30 mouse cellular contexts compared by ENCODE assay signal in genomic region chr16:36987399-36987798, GRCm38 (mm10). TPM values are rescaled to one million over a fixed set of nuclear protein-coding genes. Genes with fewer than 3 reads are reported as not detected.
DNase-seq lines count a peak whose midpoint lies in the region; ATAC-seq and TF ChIP-seq lines count a peak whose summit lies in the region.
"Had no signal": no experiment of that assay in that cellular context is flagged by ENCODE, and none has a peak within 500 bp of the region (broad histone marks: within the 10 kb centered on the region; RNA-seq: fewer than 3 reads in every experiment).

No protein-coding gene starts in this region.

- peak overlapping the region; percentile 65; the same call in 1 of the 2 replicates for H3K4me2 ChIP-seq in heart, embryonic 16.5 days (ENCODE audit: low read depth, low read length)
- no peak overlapping the region for H3K4me2 ChIP-seq in limb, embryonic 14.5 days (replicated peaks; ENCODE audit: low read depth, low read length, severe bottlenecking)
- H3K4me2 ChIP-seq: embryonic facial prominence, embryonic 13.5 days; limb, embryonic 15.5 days; liver, embryonic 15.5 days; lung, embryonic 14.5 days; midbrain, embryonic 15.5 days had no signal

- intact Hi-C loops in heart, adult 2 months (cut with DNase I): no loop called here
- intact Hi-C loops in heart, postnatal 10 days (cut with DNase I): loop anchor here (5.0 kb wide), 1 partner anchor 40 kb away; no protein-coding TSS in a partner anchor

- H3K9ac ChIP-seq in heart, adult 2 months (ENCODE audit: low read depth, low read length): peak overlapping the region; percentile 6; the same call in 1 of the 2 replicates
- H3K9ac ChIP-seq in heart, embryonic 16.5 days (ENCODE audit: low read length): 0 out of 2 replicates have a peak overlapping the region, but pooled peaks have one; percentile 9
- no peak overlapping the region for H3K9ac ChIP-seq in limb, embryonic 14.5 days (ENCODE audit: low read depth, low read length, severe bottlenecking)
- H3K9ac ChIP-seq: embryonic facial prominence, embryonic 13.5 days; limb, embryonic 15.5 days; liver, embryonic 15.5 days; lung, embryonic 14.5 days; midbrain, embryonic 15.5 days had no signal

- H3K79me2 ChIP-seq in heart, adult 2 months (replicated peaks; ENCODE audit: control insufficient read depth, insufficient read depth, low read length): no peaks in the 10 kb centered on the region

- DNase-seq in heart, adult 2 months: no peak
- DNase-seq in heart, postnatal 10 days: no peak
- DNase-seq in heart, adult 18-20 months: no peak
- no peak for DNase-seq in limb, embryonic 14.5 days (ENCODE audit: low spot score)
- DNase-seq in limb, embryonic 10.5 days (ENCODE audit: low spot score): no peak
- DNase-seq: adrenal gland, postnatal 14 days; cerebellum, adult 11-12 months; cerebellum, adult 9-11 months; embryo, embryonic 11 days; gastrocnemius, postnatal 10 days; lung, embryonic 14.5 days; lung, postnatal 14 days; right cerebral cortex, postnatal 25 days; spleen, adult 18-20 months; thymus, postnatal 14 days had no signal

- peak overlapping the region; percentile 53 for H3K4me3 ChIP-seq in heart, adult 2 months
- no peak overlapping the region for H3K4me3 ChIP-seq in heart, embryonic 16.5 days (ENCODE audit: low read length)
- H3K4me3 ChIP-seq in limb, embryonic 14.5 days (replicated peaks; ENCODE audit: low read length): no peak overlapping the region
- H3K4me3 ChIP-seq in limb, embryonic 10.5 days: no peak overlapping the region
- H3K4me3 ChIP-seq: embryonic facial prominence, embryonic 13.5 days; erythroblast, embryonic 14.5 days; layer of hippocampus, adult 2 months; limb, embryonic 15.5 days; liver, embryonic 15.5 days; midbrain, embryonic 10.5 days; midbrain, embryonic 15.5 days had no signal

- H3K27ac ChIP-seq in heart, adult 2 months: peak overlapping the region; percentile 93
- H3K27ac ChIP-seq in heart, embryonic 16.5 days (ENCODE audit: low read length): peak overlapping the region; percentile 16; the same call in 1 of the 2 replicates
- no peak overlapping the region for H3K27ac ChIP-seq in limb, embryonic 14.5 days (replicated peaks; ENCODE audit: low read depth, low read length)
- H3K27ac ChIP-seq in limb, embryonic 10.5 days: no peak overlapping the region
- H3K27ac ChIP-seq: embryonic facial prominence, embryonic 13.5 days; layer of hippocampus, adult 2 months; limb, embryonic 15.5 days; liver, embryonic 15.5 days; midbrain, embryonic 10.5 days; midbrain, embryonic 15.5 days had no signal

- no peaks in the 10 kb centered on the region for H3K9me3 ChIP-seq in heart, embryonic 16.5 days (replicated peaks; ENCODE audit: control insufficient read depth, low read length)
- H3K9me3 ChIP-seq in limb, embryonic 14.5 days (ENCODE audit: control insufficient read depth, low read length): no peaks in the 10 kb centered on the region
- no peaks in the 10 kb centered on the region for H3K9me3 ChIP-seq in limb, embryonic 10.5 days (replicated peaks)
- H3K9me3 ChIP-seq: embryonic facial prominence, embryonic 13.5 days; limb, embryonic 15.5 days; liver, embryonic 15.5 days; midbrain, embryonic 10.5 days; midbrain, embryonic 15.5 days had no signal

- H3K27me3 ChIP-seq in heart, adult 2 months (ENCODE audit: control insufficient read depth, insufficient read depth, low read length): no peaks in the 10 kb centered on the region
- no peaks in the 10 kb centered on the region for H3K27me3 ChIP-seq in heart, embryonic 16.5 days (ENCODE audit: control insufficient read depth, insufficient read depth, low read length)
- H3K27me3 ChIP-seq in limb, embryonic 14.5 days (ENCODE audit: control insufficient read depth, insufficient read depth, low read length): no peaks in the 10 kb centered on the region
- no peaks in the 10 kb centered on the region for H3K27me3 ChIP-seq in limb, embryonic 10.5 days (ENCODE audit: low read depth, poor library complexity, severe bottlenecking)
- H3K27me3 ChIP-seq: embryonic facial prominence, embryonic 13.5 days; limb, embryonic 15.5 days; liver, embryonic 15.5 days; midbrain, embryonic 15.5 days had no signal

- no peak for TF ChIP-seq EP300 in heart, adult 2 months (IDR thresholded peaks at IDR 0.05; ENCODE audit: insufficient read depth, low read depth, low read length)

- no peak for TF ChIP-seq POLR2A in heart, adult 2 months (IDR thresholded peaks at IDR 0.05; ENCODE audit: insufficient read depth, low read depth, low read length)
- no peak for TF ChIP-seq POLR2A in limb, embryonic 14.5 days (IDR thresholded peaks at IDR 0.05; ENCODE audit: borderline replicate concordance, extremely low read depth, insufficient read depth, insufficient read length)

- peaks cover 10% of the 10 kb centered on the region; the same call in 1 of the 2 replicates for H3K36me3 ChIP-seq in heart, adult 2 months (ENCODE audit: control insufficient read depth, insufficient read depth, low read length)
- H3K36me3 ChIP-seq in heart, embryonic 16.5 days (ENCODE audit: control insufficient read depth, insufficient read depth): no peaks in the 10 kb centered on the region
- no peaks in the 10 kb centered on the region for H3K36me3 ChIP-seq in limb, embryonic 14.5 days (ENCODE audit: control insufficient read depth, insufficient read depth, low read length)
- H3K36me3 ChIP-seq in limb, embryonic 10.5 days: no peaks in the 10 kb centered on the region
- H3K36me3 ChIP-seq: embryonic facial prominence, embryonic 13.5 days; limb, embryonic 15.5 days; liver, embryonic 15.5 days; midbrain, embryonic 10.5 days; midbrain, embryonic 15.5 days had no signal

- ATAC-seq in heart, embryonic 16.5 days (replicated peaks; ENCODE audit: extremely low read depth, insufficient read depth, low FRiP score): no peak
- ATAC-seq in limb, embryonic 14.5 days (ENCODE audit: low FRiP score, low read depth): peak; percentile 46; the same call in 1 of the 2 replicates
- no peak for ATAC-seq in megakaryocyte, adult 5-6 weeks (ENCODE audit: poor library complexity, severe bottlenecking)
- ATAC-seq: CD4-positive, CD25-positive, alpha-beta regulatory T cell, adult 4 months; forebrain, embryonic 16.5 days; hindbrain, embryonic 16.5 days; midbrain, embryonic 15.5 days had no signal

- TF ChIP-seq CTCF in heart, adult 2 months (IDR thresholded peaks at IDR 0.05): no peak

- WGBS in heart, adult 2 months: 47% methylated on average over 2 of the region's 2 CpGs
- WGBS in heart, embryonic 16.5 days: 72% methylated on average over 2 of the region's 2 CpGs
- 65% methylated on average over 2 of the region's 2 CpGs for WGBS in limb, embryonic 14.5 days
- WGBS in limb, embryonic 10.5 days: 83% methylated on average over 2 of the region's 2 CpGs

- peaks cover 2% of the 10 kb centered on the region; the same call in 1 of the 2 replicates for H3K4me1 ChIP-seq in heart, adult 2 months (ENCODE audit: control insufficient read depth, insufficient read depth, low read length)
- H3K4me1 ChIP-seq in heart, embryonic 16.5 days (ENCODE audit: control insufficient read depth, insufficient read depth, low read length): peaks cover 21% of the 10 kb centered on the region
- H3K4me1 ChIP-seq in limb, embryonic 14.5 days (ENCODE audit: control insufficient read depth, insufficient read depth, low read length): 0 out of 2 replicates have a peak, but pooled peaks cover 3% of the 10 kb centered on the region
- H3K4me1 ChIP-seq in limb, embryonic 10.5 days: peaks cover 19% of the 10 kb centered on the region
- H3K4me1 ChIP-seq: limb, embryonic 15.5 days; liver, embryonic 15.5 days; midbrain, embryonic 15.5 days had no signal

RNA-seq across cellular contexts. Expression of gene Fbxo40, which starts 2.9 kb away (rescaled TPM):
- total RNA-seq in heart, adult 2 months (2021): 100 to 1,000 TPM; 191 to 211 TPM
- polyA plus RNA-seq in heart, adult 2 months (2012; rRNA removed): 66.5 and 115 TPM in 2 replicates
- 100 to 1,000 TPM; 129 to 131 TPM for total RNA-seq in heart, postnatal 10 days (2021)
- 14.9 and 15.5 TPM in 2 replicates for polyA plus RNA-seq in heart, embryonic 16.5 days (2015; fragmentation: Nextera tagmentation; extraction: Ambion mirVana)
- total RNA-seq in heart, adult 18-20 months (2021): 100 to 1,000 TPM; 187 to 205 TPM
- polyA plus RNA-seq in limb, embryonic 14.5 days (2012; rRNA removed): 0.26 and 0.32 TPM in 2 replicates
- 0.43 and 0.44 TPM in 2 replicates for polyA plus RNA-seq in limb, embryonic 14.5 days (2014; fragmentation: Nextera tagmentation; extraction: Ambion mirVana)
- polyA plus RNA-seq in limb, embryonic 10.5 days (2016; fragmentation: Nextera tagmentation; extraction: Ambion mirVana): 0.28 and 0.78 TPM in 2 replicates
- total RNA-seq in megakaryocyte, adult 5-6 weeks (2015): not detected in 2 replicates
- 0.04 and 0.33 TPM in 2 replicates for total RNA-seq in megakaryocyte, adult 5-6 weeks (2017)
- total RNA-seq: layer of hippocampus, adult 2 months; layer of hippocampus, postnatal 25 days had no signal
- polyA plus RNA-seq: embryonic facial prominence, embryonic 13.5 days; erythroblast, embryonic 14.5 days; hindbrain, embryonic 11.5 days; intestine, embryonic 14.5 days; lung, embryonic 14.5 days; midbrain, embryonic 15.5 days had no signal

RNA-seq across cellular contexts. Expression of gene Polq, which starts 24.2 kb away (rescaled TPM):
- 1 to 10 TPM; 4.7 to 4.9 TPM for total RNA-seq in heart, adult 2 months (2021)
- polyA plus RNA-seq in heart, adult 2 months (2012; rRNA removed): 1.2 and 1.5 TPM in 2 replicates
- 1 to 10 TPM; 1.8 to 2.2 TPM for total RNA-seq in heart, postnatal 10 days (2021)
- 4.2 and 6.3 TPM in 2 replicates for polyA plus RNA-seq in heart, embryonic 16.5 days (2015; fragmentation: Nextera tagmentation; extraction: Ambion mirVana)
- 1 to 10 TPM; 4.4 to 5.8 TPM for total RNA-seq in heart, adult 18-20 months (2021)
- polyA plus RNA-seq in limb, embryonic 14.5 days (2012; rRNA removed): 5.5 and 6.5 TPM in 2 replicates
- polyA plus RNA-seq in limb, embryonic 14.5 days (2014; fragmentation: Nextera tagmentation; extraction: Ambion mirVana): 5.5 and 6.1 TPM in 2 replicates
- polyA plus RNA-seq in limb, embryonic 10.5 days (2016; fragmentation: Nextera tagmentation; extraction: Ambion mirVana): 16.0 and 16.5 TPM in 2 replicates
- total RNA-seq in megakaryocyte, adult 5-6 weeks (2015): 9.3 and 16.0 TPM in 2 replicates
- 13.4 and 13.9 TPM in 2 replicates for total RNA-seq in megakaryocyte, adult 5-6 weeks (2017)

RNA-seq across cellular contexts. Expression of gene Hcls1, which starts 52.6 kb away (rescaled TPM):
- 1 to 10 TPM; 7.3 to 9.1 TPM for total RNA-seq in heart, adult 2 months (2021)
- polyA plus RNA-seq in heart, adult 2 months (2012; rRNA removed): 7.2 and 9.3 TPM in 2 replicates
- total RNA-seq in heart, postnatal 10 days (2021): 10 to 100 TPM in 1 of 2 experiments, 1 to 10 TPM in 1; 9.9 to 10.2 TPM
- polyA plus RNA-seq in heart, embryonic 16.5 days (2015; fragmentation: Nextera tagmentation; extraction: Ambion mirVana): 9.4 and 19.2 TPM in 2 replicates
- total RNA-seq in heart, adult 18-20 months (2021): 10 to 100 TPM in 1 of 2 experiments, 1 to 10 TPM in 1; 10.0 to 12.4 TPM
- polyA plus RNA-seq in limb, embryonic 14.5 days (2012; rRNA removed): 5.3 and 7.7 TPM in 2 replicates
- polyA plus RNA-seq in limb, embryonic 14.5 days (2014; fragmentation: Nextera tagmentation; extraction: Ambion mirVana): 2.3 and 3.3 TPM in 2 replicates
- 2.0 and 2.3 TPM in 2 replicates for polyA plus RNA-seq in limb, embryonic 10.5 days (2016; fragmentation: Nextera tagmentation; extraction: Ambion mirVana)
- total RNA-seq in megakaryocyte, adult 5-6 weeks (2015): 53.0 and 69.8 TPM in 2 replicates
- 404 and 424 TPM in 2 replicates for total RNA-seq in megakaryocyte, adult 5-6 weeks (2017)

Comparison
In these comparisons a context has a peak if more than half of its experiments do, and no peak if none do; other contexts are left out.
1. H3K27ac ChIP-seq: peak in heart, adult 2 months (single experiment) and heart, embryonic 16.5 days (single experiment); none in limb, embryonic 14.5 days (single experiment) and limb, embryonic 10.5 days (single experiment).
2. RNA of gene Fbxo40, which starts 2.9 kb away (total RNA-seq): 191 to 211 TPM in heart, adult 2 months, 187 to 205 TPM in heart, adult 18-20 months and 129 to 131 TPM in heart, postnatal 10 days; 0.04 to 0.33 TPM in megakaryocyte, adult 5-6 weeks; every median in the first group is over 10 times any median in the second.
3. RNA of gene Hcls1, which starts 52.6 kb away (total RNA-seq): 53.0 to 424 TPM in megakaryocyte, adult 5-6 weeks; 10.0 to 12.4 TPM in heart, adult 18-20 months, 9.9 to 10.2 TPM in heart, postnatal 10 days and 7.3 to 9.1 TPM in heart, adult 2 months; every median in the first group is over 4 times any median in the second.